Mouse (Mus musculus) left cerebral cortex, adult 9 months (tissue): Measurements from ENCODE around the gene Ppp1r12b.
A peak's percentile ranks its signal among the peaks of the same experiment; 100 is the strongest.

Source experiments
- DNase-seq, 2 experiments: peaks; one replicate each; pipeline ENCODE4 v3.0.0; 2022; ENCODE audit warnings: low spot score in 2 of 2

Gene Ppp1r12b

GRCm38 (mm10) chr1:134940863-134941262 is 14.9 kb downstream of the Ppp1r12b start:
- no peak for DNase-seq

GRCm38 (mm10) chr1:134938233-134938632 is 17.5 kb downstream of the Ppp1r12b start:
- DNase-seq: no peak

GRCm38 (mm10) chr1:134936335-134936734 is 19.4 kb downstream of the Ppp1r12b start:
- no peak for DNase-seq

- no peak for DNase-seq
Measured at GRCm38 (mm10) chr1:134932431-134932830, 23.3 kb downstream of the Ppp1r12b start.

GRCm38 (mm10) chr1:134919010-134919409 is 36.7 kb downstream of the Ppp1r12b start:
- DNase-seq: no peak

- no peak for DNase-seq
Measured at GRCm38 (mm10) chr1:134915421-134915820, 40.3 kb downstream of the Ppp1r12b start.

- no peak for DNase-seq
Measured at GRCm38 (mm10) chr1:134913535-134913934, 42.2 kb downstream of the Ppp1r12b start.

- no peak for DNase-seq
Measured at GRCm38 (mm10) chr1:134911892-134912291, 43.9 kb downstream of the Ppp1r12b start.

- no peak for DNase-seq
Measured at GRCm38 (mm10) chr1:134910037-134910436, 45.7 kb downstream of the Ppp1r12b start.

GRCm38 (mm10) chr1:134909442-134909841 is 46.3 kb downstream of the Ppp1r12b start:
- DNase-seq: peak; percentile 78 to 88

GRCm38 (mm10) chr1:134902051-134902619 is 53.6 kb downstream of the Ppp1r12b start:
- no peak for DNase-seq

GRCm38 (mm10) chr1:134896008-134896407 is 59.7 kb downstream of the Ppp1r12b start:
- no peak for DNase-seq

- no peak for DNase-seq
Measured at GRCm38 (mm10) chr1:134894803-134895202, 60.9 kb downstream of the Ppp1r12b start.

- no peak for DNase-seq
Measured at GRCm38 (mm10) chr1:134891916-134892315, 63.8 kb downstream of the Ppp1r12b start.

GRCm38 (mm10) chr1:134889629-134890028 is 66.1 kb downstream of the Ppp1r12b start:
- DNase-seq: peak; percentile 26 to 51

- DNase-seq: no peak
Measured at GRCm38 (mm10) chr1:134875800-134876199, 79.9 kb downstream of the Ppp1r12b start.

GRCm38 (mm10) chr1:134872678-134873077 is 83.1 kb downstream of the Ppp1r12b start:
- DNase-seq: no peak

- DNase-seq: peak in 1 of 2 experiments; percentile 35
Measured at GRCm38 (mm10) chr1:134866426-134866825, 89.3 kb downstream of the Ppp1r12b start.

- DNase-seq: no peak
Measured at GRCm38 (mm10) chr1:134865552-134865951, 90.2 kb downstream of the Ppp1r12b start.

GRCm38 (mm10) chr1:134860538-134860937 is 95.2 kb downstream of the Ppp1r12b start:
- DNase-seq: no peak

GRCm38 (mm10) chr1:134858344-134859053 is 97.2 kb downstream of the Ppp1r12b start:
- DNase-seq: no peak

GRCm38 (mm10) chr1:134854325-134854982 is 101.3 kb downstream of the Ppp1r12b start:
- DNase-seq: peak; percentile 42 to 90

GRCm38 (mm10) chr1:134852797-134853196 is 102.9 kb downstream of the Ppp1r12b start:
- DNase-seq: no peak
